Mouse (Mus musculus) urinary bladder, adult 18-20 months (tissue): ENCODE results near the gene Prmt7.

Experiments used
- DNase-seq, 2 experiments: peaks; one replicate each; pipeline ENCODE4 v3.0.0; 2022; ENCODE audit warnings: low spot score in 2 of 2, mixed read lengths in 2 of 2

Prmt7 gene

DNA sequence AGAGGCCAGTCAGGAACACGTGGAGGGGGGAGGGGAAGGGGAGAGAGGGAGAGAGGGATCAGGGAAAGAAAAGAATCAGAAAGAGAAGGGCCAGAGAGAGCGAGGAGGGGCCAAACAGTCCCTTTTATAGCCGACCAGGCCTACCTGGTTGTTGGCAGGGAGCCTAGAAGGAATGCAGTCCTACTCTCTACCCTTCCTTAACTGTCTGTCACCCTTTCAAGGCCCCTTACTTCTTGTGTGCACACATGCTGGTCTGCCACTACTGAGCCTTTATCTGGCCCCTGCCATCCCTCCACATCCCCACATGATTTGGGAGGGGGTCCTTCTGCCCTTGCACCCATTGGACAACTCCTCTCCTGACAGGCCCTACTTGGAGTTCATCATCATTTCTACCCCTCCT is 78.0 kb downstream of the Prmt7 start:
- no peak for DNase-seq

DNA sequence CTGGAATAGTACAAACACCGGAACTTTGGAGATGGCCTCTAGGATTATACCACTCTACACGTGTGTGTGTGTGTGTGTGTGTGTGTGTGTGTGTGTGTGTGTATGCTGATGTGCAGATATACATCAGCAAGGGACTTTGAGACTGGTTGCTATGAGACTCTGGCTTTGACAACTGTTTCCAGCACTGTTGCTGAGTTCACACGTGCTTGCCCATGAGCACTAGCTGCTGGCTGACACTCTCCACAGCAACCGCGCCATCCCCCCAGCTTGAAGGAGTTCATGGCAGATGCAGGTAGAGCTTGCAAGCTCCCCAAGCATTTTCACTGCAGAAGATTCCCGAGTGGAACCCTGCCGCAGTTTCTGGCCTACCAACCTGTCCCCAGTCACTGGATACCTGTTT is 78.7 kb downstream of the Prmt7 start:
- no peak for DNase-seq

GRCm38 (mm10) chr8:106292484-106293396 is 82.0 kb downstream of the Prmt7 start:
- DNase-seq: no peak

GRCm38 (mm10) chr8:106298261-106298660 is 87.5 kb downstream of the Prmt7 start:
- DNase-seq: no peak

DNA sequence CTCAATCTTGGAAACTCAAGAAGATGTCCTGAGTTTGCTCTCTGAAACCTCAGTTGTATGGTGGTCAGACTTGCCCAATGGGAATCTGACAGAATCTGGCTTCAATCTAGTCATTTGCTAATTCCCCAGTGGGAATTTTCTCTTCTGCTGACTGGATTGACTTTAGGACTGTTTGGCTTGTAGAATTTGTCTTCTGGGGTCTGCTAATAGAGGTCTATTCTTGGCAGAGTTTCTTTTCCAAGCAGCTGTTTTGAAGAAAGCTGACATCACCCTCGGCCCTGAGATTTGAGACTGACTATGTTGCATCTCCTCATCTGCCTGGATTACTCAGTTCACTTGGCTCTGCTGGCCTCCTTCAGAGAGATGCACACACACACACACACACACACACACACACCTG is 88.1 kb downstream of the Prmt7 start:
- no peak for DNase-seq

DNA sequence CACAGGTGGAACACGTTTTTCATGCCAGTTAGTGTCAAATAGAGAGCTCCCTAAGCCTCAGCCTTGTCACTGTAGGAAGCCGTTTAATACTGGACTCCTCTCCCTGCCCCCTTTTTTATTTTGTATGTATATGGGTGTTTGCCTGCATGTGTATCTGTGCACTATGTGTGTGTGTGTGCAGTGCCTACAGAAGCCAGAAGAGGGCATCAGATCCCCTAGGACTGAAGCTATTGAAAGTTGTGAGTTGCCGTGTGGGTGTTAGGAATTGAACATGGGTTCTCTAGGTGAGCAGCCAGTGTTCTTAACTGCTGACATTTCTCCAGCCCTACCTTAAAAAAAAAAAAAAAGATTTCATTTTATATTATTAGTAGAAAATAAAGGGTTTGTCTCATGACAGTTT is 89.0 kb downstream of the Prmt7 start:
- no peak for DNase-seq

DNA sequence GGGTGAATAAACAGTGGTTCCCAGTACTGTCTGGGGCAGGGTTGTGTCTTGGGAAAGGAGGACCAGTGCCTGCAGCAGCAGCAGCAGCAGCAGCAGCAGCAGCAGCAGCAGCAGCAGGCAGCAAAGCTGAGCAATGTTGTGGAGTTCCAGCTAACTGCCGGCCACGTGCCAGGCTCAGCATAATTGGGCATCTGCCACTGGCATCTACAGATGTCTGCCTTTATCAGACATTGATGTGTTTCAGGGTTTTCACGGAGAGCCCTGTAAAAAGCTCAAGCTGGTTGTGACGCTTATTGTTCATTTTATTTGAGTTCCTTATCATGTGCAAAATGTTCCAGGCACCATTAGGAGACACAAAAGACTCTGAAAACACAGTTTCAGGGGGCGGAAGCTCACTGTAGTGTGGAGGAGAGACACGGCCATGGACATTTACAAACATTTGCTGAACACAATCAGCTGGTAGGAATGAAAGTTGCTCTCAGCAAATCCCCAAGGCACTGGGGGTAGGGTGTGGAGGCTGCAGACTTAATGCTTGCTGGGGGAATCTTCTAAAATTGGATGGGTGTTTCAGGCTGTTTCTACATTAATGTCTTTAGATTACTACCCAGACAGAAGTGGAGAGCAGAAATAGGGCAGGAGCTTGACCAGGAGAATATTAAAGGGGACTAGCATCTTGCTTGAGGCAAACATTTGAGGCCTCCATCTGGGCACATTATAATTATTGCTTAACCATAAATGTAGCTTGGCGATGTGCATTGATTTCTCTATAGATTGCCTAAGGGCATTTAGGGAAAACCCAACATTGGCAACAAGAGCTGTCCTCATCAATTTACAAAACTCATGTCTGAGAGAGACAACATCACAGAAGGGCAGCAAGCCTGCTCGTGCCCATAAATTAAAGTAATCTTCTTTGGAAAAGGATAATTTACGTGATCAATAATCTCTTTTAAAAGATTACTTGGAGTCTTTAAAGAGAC is 90.3 kb downstream of the Prmt7 start:
- no peak for DNase-seq
